9 mouse cellular contexts compared by ENCODE assay signal in the genomic region with DNA sequence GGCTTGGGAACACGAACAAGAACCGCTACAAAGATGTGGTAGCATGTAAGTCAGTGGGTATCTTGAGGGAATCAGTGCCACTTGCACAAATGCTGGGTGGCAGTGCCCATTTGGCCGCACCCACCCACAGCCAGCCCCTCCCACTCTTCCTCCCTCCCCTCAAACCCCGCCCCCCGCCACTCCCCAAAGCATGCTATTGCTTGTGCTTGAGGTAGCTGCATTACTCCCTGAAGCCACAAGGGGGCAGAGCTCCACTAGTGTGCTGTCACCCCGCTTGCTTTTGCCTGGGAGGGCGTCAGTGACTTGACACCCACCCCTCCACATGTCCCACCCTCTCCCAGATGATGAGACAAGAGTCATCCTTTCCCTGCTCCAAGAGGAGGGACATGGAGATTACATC. TPM values are rescaled to one million over a fixed set of nuclear protein-coding genes. Genes with fewer than 3 reads are reported as not detected.
DNase-seq lines count a peak whose midpoint lies in the region; ATAC-seq and TF ChIP-seq lines count a peak whose summit lies in the region.
"Had no signal": no experiment of that assay in that cellular context is flagged by ENCODE, and none has a peak within 500 bp of the region (broad histone marks: within the 10 kb centered on the region; RNA-seq: fewer than 3 reads in every experiment).

No protein-coding gene starts in this region.

- H3K9me3 ChIP-seq in hindbrain, embryonic 14.5 days (ENCODE audit: control insufficient read depth, low read length): no peaks in the 10 kb centered on the region
- no peaks in the 10 kb centered on the region for H3K9me3 ChIP-seq in hindbrain, embryonic 12.5 days (replicated peaks)
- H3K9me3 ChIP-seq in E14TG2a.4 (ENCODE audit: low read length): no peaks in the 10 kb centered on the region
- no peaks in the 10 kb centered on the region for H3K9me3 ChIP-seq in stomach, postnatal 0 days (ENCODE audit: control insufficient read depth, low read length)
- H3K9me3 ChIP-seq: lung, embryonic 15.5 days had no signal

- no peak for ATAC-seq in hindbrain, embryonic 14.5 days (ENCODE audit: low FRiP score)
- ATAC-seq in hindbrain, embryonic 12.5 days (ENCODE audit: low FRiP score): no peak
- peak; percentile 25; the same call in 1 of the 2 replicates for ATAC-seq in stomach, postnatal 0 days (ENCODE audit: low FRiP score, low TSS enrichment)

- no peak overlapping the region for H3K4me2 ChIP-seq in hindbrain, embryonic 14.5 days (replicated peaks)
- no peak overlapping the region for H3K4me2 ChIP-seq in hindbrain, embryonic 12.5 days (replicated peaks)
- no peak overlapping the region for H3K4me2 ChIP-seq in stomach, postnatal 0 days (replicated peaks; ENCODE audit: low read depth)
- H3K4me2 ChIP-seq: lung, embryonic 15.5 days had no signal

- peaks cover 7% of the 10 kb centered on the region; the same call in 1 of the 2 replicates for H3K4me1 ChIP-seq in hindbrain, embryonic 14.5 days (replicated peaks; ENCODE audit: control insufficient read depth, insufficient read depth, low read length)
- peaks cover 4% of the 10 kb centered on the region; the same call in 1 of the 2 replicates for H3K4me1 ChIP-seq in hindbrain, embryonic 12.5 days
- peaks cover 25% of the 10 kb centered on the region for H3K4me1 ChIP-seq in E14TG2a.4 (replicated peaks; ENCODE audit: low read depth, low read length)
- H3K4me1 ChIP-seq in stomach, postnatal 0 days (replicated peaks; ENCODE audit: control insufficient read depth, insufficient read depth): no peaks in the 10 kb centered on the region; the same call in 1 of the 2 replicates

- TF ChIP-seq EP300 in stomach, postnatal 0 days (optimal IDR thresholded peaks at IDR 0.05): no peak

- H3K36me3 ChIP-seq in hindbrain, embryonic 14.5 days (replicated peaks; ENCODE audit: control insufficient read depth, insufficient read depth): no peaks in the 10 kb centered on the region
- no peaks in the 10 kb centered on the region for H3K36me3 ChIP-seq in hindbrain, embryonic 12.5 days
- no peaks in the 10 kb centered on the region for H3K36me3 ChIP-seq in E14TG2a.4 (ENCODE audit: insufficient read depth, low read length)
- no peaks in the 10 kb centered on the region for H3K36me3 ChIP-seq in stomach, postnatal 0 days (ENCODE audit: control insufficient read depth, insufficient read depth, low read length)
- H3K36me3 ChIP-seq: lung, embryonic 15.5 days had no signal

- WGBS in hindbrain, embryonic 14.5 days: 14% methylated on average over 7 of the region's 7 CpGs
- WGBS in hindbrain, embryonic 12.5 days: 11% methylated on average over 7 of the region's 7 CpGs
- 20% methylated on average over 7 of the region's 7 CpGs for WGBS in stomach, postnatal 0 days

- peak; percentile 52 for TF ChIP-seq CTCF in E14TG2a.4 (conservative IDR thresholded peaks at IDR 0.05; ENCODE audit: low read length)
- peak; percentile 75 for TF ChIP-seq CTCF in stomach, postnatal 0 days (IDR thresholded peaks at IDR 0.05; ENCODE audit: low read depth)

- no peak overlapping the region for H3K4me3 ChIP-seq in hindbrain, embryonic 14.5 days (replicated peaks; ENCODE audit: low read length)
- no peak overlapping the region for H3K4me3 ChIP-seq in hindbrain, embryonic 12.5 days
- no peak overlapping the region for H3K4me3 ChIP-seq in E14TG2a.4 (replicated peaks; ENCODE audit: low read length)
- no peak overlapping the region for H3K4me3 ChIP-seq in stomach, postnatal 0 days (ENCODE audit: low read depth, low read length)
- H3K4me3 ChIP-seq: lung, embryonic 15.5 days had no signal

- H3K27me3 ChIP-seq in hindbrain, embryonic 14.5 days (ENCODE audit: control insufficient read depth, insufficient read depth, low read length): peaks cover 36% of the 10 kb centered on the region
- H3K27me3 ChIP-seq in hindbrain, embryonic 12.5 days: peaks cover 50% of the 10 kb centered on the region
- peaks cover 44% of the 10 kb centered on the region for H3K27me3 ChIP-seq in E14TG2a.4 (ENCODE audit: insufficient read depth, low read length)
- no peaks in the 10 kb centered on the region for H3K27me3 ChIP-seq in stomach, postnatal 0 days (ENCODE audit: control insufficient read depth, insufficient read depth, low read length)

- no peak overlapping the region for H3K27ac ChIP-seq in hindbrain, embryonic 14.5 days
- H3K27ac ChIP-seq in hindbrain, embryonic 12.5 days: no peak overlapping the region
- H3K27ac ChIP-seq in stomach, postnatal 0 days (replicated peaks): no peak overlapping the region
- H3K27ac ChIP-seq: lung, embryonic 15.5 days had no signal

- peak; percentile 48 for DNase-seq in hindbrain, embryonic 14.5 days (ENCODE audit: low spot score)
- peak; percentile 54 for DNase-seq in cerebellum, adult 11-12 months
- peak; percentile 36 to 61 for DNase-seq in gastrocnemius, postnatal 4 days (ENCODE audit: low spot score in 2 of 2)
- DNase-seq in layer of hippocampus, postnatal 10 days (ENCODE audit: low spot score in 2 of 2): peak; percentile 67 to 74
- DNase-seq in mesoderm, embryonic 11.5 days (ENCODE audit: low read depth, low spot score): peak; percentile 74
- peak; percentile 83 for DNase-seq in stomach, postnatal 0 days (ENCODE audit: low spot score)

- no peak overlapping the region for H3K9ac ChIP-seq in hindbrain, embryonic 14.5 days
- no peak overlapping the region for H3K9ac ChIP-seq in hindbrain, embryonic 12.5 days
- no peak overlapping the region for H3K9ac ChIP-seq in stomach, postnatal 0 days (ENCODE audit: low read length)
- H3K9ac ChIP-seq: lung, embryonic 15.5 days had no signal

RNA-seq across cellular contexts. Expression of a gene that starts 3.2 kb away (rescaled TPM):
- polyA plus RNA-seq in hindbrain, embryonic 14.5 days (2014; fragmentation: Nextera tagmentation; extraction: Ambion mirVana): 5.5 and 6.8 TPM in 2 replicates
- polyA plus RNA-seq in hindbrain, embryonic 12.5 days (2016; fragmentation: Nextera tagmentation; extraction: Ambion mirVana): 6.9 and 12.0 TPM in 2 replicates
- 1 to 10 TPM; 8.4 to 9.3 TPM for total RNA-seq in gastrocnemius, postnatal 4 days (2021)
- total RNA-seq in layer of hippocampus, postnatal 10 days (2021): 1 to 10 TPM; 3.3 to 3.8 TPM
- 26.9 and 29.4 TPM in 2 replicates for polyA plus RNA-seq in stomach, postnatal 0 days (2015; fragmentation: Nextera tagmentation; extraction: Ambion mirVana)

RNA-seq across cellular contexts. Expression of a gene that starts 23.1 kb away (rescaled TPM):
- polyA plus RNA-seq in hindbrain, embryonic 14.5 days (2014; fragmentation: Nextera tagmentation; extraction: Ambion mirVana): 48.3 and 49.6 TPM in 2 replicates
- polyA plus RNA-seq in hindbrain, embryonic 12.5 days (2016; fragmentation: Nextera tagmentation; extraction: Ambion mirVana): 69.7 and 70.1 TPM in 2 replicates
- 10 to 100 TPM; 26.5 to 27.7 TPM for total RNA-seq in gastrocnemius, postnatal 4 days (2021)
- 10 to 100 TPM; 28.5 to 29.6 TPM for total RNA-seq in layer of hippocampus, postnatal 10 days (2021)
- 52.3 and 52.9 TPM in 2 replicates for polyA plus RNA-seq in stomach, postnatal 0 days (2015; fragmentation: Nextera tagmentation; extraction: Ambion mirVana)

RNA-seq across cellular contexts. Expression of a gene that starts 23.3 kb away (rescaled TPM):
- polyA plus RNA-seq in hindbrain, embryonic 14.5 days (2014; fragmentation: Nextera tagmentation; extraction: Ambion mirVana): 59.5 and 60.6 TPM in 2 replicates
- 61.4 and 62.9 TPM in 2 replicates for polyA plus RNA-seq in hindbrain, embryonic 12.5 days (2016; fragmentation: Nextera tagmentation; extraction: Ambion mirVana)
- 10 to 100 TPM; 17.2 to 20.9 TPM for total RNA-seq in gastrocnemius, postnatal 4 days (2021)
- 10 to 100 TPM; 18.6 to 21.9 TPM for total RNA-seq in layer of hippocampus, postnatal 10 days (2021)
- 37.1 and 39.3 TPM in 2 replicates for polyA plus RNA-seq in stomach, postnatal 0 days (2015; fragmentation: Nextera tagmentation; extraction: Ambion mirVana)

RNA-seq across cellular contexts. Expression of a gene that starts 35.4 kb away (rescaled TPM):
- not detected in 2 replicates for polyA plus RNA-seq in hindbrain, embryonic 14.5 days (2014; fragmentation: Nextera tagmentation; extraction: Ambion mirVana)
- not detected in 2 replicates for polyA plus RNA-seq in hindbrain, embryonic 12.5 days (2016; fragmentation: Nextera tagmentation; extraction: Ambion mirVana)
- total RNA-seq in gastrocnemius, postnatal 4 days (2021): not detected
- total RNA-seq in layer of hippocampus, postnatal 10 days (2021): not detected
- polyA plus RNA-seq in stomach, postnatal 0 days (2015; fragmentation: Nextera tagmentation; extraction: Ambion mirVana): not detected in 2 replicates
- polyA plus RNA-seq: lung, embryonic 15.5 days had no signal
